Mouse (Mus musculus) G1E (cell line): ENCODE measurements around the gene Atp5g1. TPM values are rescaled to one million over a fixed set of nuclear protein-coding genes. Genes with fewer than 3 reads are reported as not detected.
"Not testable (repeated sequence)": the region's sequence is repeated elsewhere in the genome, so short reads cannot be mapped to it uniquely, and the experiment has no call there.

Source experiments
- ATAC-seq: 2 replicates; pipeline ENCODE4 v1.8.0; 2016; ENCODE audit warnings: mild to moderate bottlenecking; ENCODE audit not compliant: insufficient number of reproducible peaks, poor library complexity, low FRiP score, severe bottlenecking; ENCODE audit errors: extremely low read depth
- DNase-seq: peaks from one replicate; pipeline ENCODE4 v3.0.0; 2012; ENCODE audit warnings: low spot score
- H3K27me3 ChIP-seq: 2 replicates; pipeline ENCODE4 v1.6.1; 2012; ENCODE audit warnings: mild to moderate bottlenecking, low read length, inconsistent platforms; ENCODE audit not compliant: insufficient read depth
- H3K36me3 ChIP-seq: replicated peaks from 2 replicates; pipeline ENCODE3; 2012; ENCODE audit warnings: mild to moderate bottlenecking, inconsistent platforms
- H3K4me1 ChIP-seq: 2 replicates; pipeline ENCODE4 v1.6.1; 2012; ENCODE audit warnings: low read depth, low read length, inconsistent platforms, mixed read lengths; ENCODE audit not compliant: insufficient read depth
- H3K4me3 ChIP-seq: 2 replicates; pipeline ENCODE4 v1.5.1; 2012; ENCODE audit warnings: low read depth, mild to moderate bottlenecking, inconsistent platforms, low read length, moderate library complexity, mixed read lengths
- H3K9me3 ChIP-seq: replicated peaks from 2 replicates; pipeline ENCODE4 v1.6.1; 2012; ENCODE audit warnings: inconsistent platforms
- CTCF ChIP-seq: IDR thresholded peaks from 2 replicates; pipeline ENCODE4 v1.5.1; 2012; ENCODE audit warnings: low read depth, low read length, inconsistent platforms, mixed read lengths
- GATA1 ChIP-seq: IDR thresholded peaks from 2 replicates; pipeline ENCODE4 v1.6.1; 2012; ENCODE audit warnings: borderline replicate concordance, low read length, inconsistent platforms, mixed read lengths
- GATA2 ChIP-seq: IDR thresholded peaks from 2 replicates; pipeline ENCODE4 v1.6.1; 2012; ENCODE audit warnings: low read depth, low read length, inconsistent platforms, borderline replicate concordance
- POLR2AphosphoS5 ChIP-seq: IDR thresholded peaks from 2 replicates; pipeline ENCODE4 v1.6.1; 2012; ENCODE audit warnings: low read depth, low read length, inconsistent platforms; ENCODE audit not compliant: insufficient replicate concordance
- TAL1 ChIP-seq: conservative IDR thresholded peaks from 2 replicates; pipeline ENCODE4 v1.6.1; 2012; ENCODE audit warnings: low read depth, low read length, inconsistent platforms, mixed read lengths
- polyA plus RNA-seq: library from polyadenylated mRNA; stranded (reverse); fragments of >175 nt; gene quantifications from 2 replicates; pipeline ENCODE4 v1.2.3, GENCODE M21; 2012
- total RNA-seq, 2 experiments: library from RNA; stranded (forward) in 1 of 2; stranded (reverse) in 1 of 2; fragments of 200-1000 nt in 1 of 2; fragments of >200 nt in 1 of 2; fragmentation: Nextera tagmentation in 1 of 2; gene quantifications; 2 replicates each; pipeline ENCODE4 v1.2.3; 2014 to 2017

Atp5g1 gene
- total RNA-seq (2014; fragmentation: Nextera tagmentation) (304 and 320 TPM in 2 replicates), total RNA-seq (2017) (108 and 129 TPM in 2 replicates), polyA plus RNA-seq (196 and 385 TPM in 2 replicates)

DNA sequence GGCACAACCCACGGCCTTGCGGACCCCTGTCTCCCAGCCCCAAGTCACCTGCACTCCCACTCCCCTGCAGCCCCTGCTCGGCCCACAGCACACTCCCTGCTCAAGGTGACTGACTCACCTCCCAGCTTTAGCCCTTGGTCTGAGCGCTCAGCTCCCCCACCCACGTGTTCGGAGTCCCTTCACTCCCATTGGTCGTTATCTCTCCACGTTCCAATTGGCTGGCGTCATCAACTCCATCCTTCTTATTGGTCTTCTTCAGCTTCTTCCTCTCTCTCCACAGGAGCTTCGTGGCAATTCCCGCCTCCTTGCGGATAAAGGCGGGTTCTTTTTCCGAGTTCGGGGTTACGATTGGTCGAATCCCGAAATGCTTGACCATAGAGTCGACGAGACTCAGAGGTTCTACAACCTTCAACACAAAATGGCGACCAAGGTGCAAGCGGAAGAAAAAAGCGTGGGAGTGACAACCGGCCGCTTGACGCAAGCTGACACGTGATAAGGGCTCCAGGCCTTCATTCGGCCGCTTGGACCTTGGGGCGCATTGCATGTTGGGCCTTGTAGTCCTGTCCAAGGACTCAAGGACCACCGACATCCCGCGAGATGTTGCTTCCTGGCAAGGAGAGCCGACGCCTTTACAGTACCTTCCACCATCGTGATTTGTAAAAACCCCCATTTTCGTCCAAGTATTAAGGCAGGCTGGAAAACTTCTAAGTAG, at the start of gene Atp5g1:
TSS of gene Atp5g1 (minus strand) at position 162 of the 712 bp plus-strand sequence.
- Histone ChIP-seq H3K36me3 (peaks cover 33% of the 10 kb centered on the region), H3K9me3 (no peaks in the 10 kb centered on the region), H3K4me3 (peak within 1 kb of the TSS; percentile 90), H3K27me3 (peaks cover 1% of the 10 kb centered on the region; the same call in 1 of the 2 replicates), H3K4me1 (peaks cover 44% of the 10 kb centered on the region)
- ATAC-seq = peak; percentile 94
- TF ChIP-seq POLR2AphosphoS5 (0 out of 2 replicates have a peak, but pooled peaks have one; percentile 63), GATA1 (no peak)
- peak; percentile 88 for DNase-seq

DNA sequence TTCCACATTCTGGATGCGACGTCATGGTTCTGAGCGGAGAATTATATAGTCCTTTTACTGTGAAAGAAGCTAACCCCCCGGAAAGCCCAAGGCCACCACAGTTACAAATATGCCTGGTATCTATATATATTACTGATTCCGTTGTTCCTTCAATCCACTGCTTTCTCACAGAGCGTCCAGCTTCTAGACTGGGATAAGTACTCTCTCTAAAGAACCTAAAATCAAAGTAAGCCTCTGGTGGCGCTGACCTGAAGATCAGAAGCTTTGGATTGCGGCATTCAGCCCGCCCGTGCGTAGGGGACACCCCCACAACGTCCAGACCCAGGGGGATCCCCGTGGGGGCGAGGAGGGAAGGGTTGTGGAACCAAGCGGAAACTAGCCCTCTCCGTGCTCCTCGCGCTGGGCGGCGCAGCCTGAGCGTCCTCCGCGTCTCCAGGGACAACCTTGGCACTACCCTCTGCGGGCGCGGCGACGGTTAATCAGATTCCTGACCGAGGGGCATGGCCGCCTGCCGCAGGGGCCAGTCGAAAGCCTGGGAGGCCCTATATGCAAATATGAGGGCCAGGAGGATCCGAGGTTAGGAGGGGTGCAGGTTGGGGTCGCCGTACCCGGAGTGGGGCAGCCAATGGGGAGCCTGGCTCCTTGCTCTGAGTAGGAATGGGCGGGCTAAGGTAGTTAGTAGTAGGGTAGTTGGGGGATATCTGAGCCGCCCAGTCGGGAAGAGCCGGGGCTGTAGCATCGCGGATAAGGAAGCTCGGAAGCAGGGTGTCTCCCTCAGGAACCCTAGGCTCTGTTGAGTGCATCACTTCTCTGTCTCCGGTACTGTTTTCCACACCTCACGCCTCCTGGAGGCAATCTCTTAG, 48.8 kb upstream of the Atp5g1 start:
- no peak for ATAC-seq
- no peak for TF ChIP-seq POLR2AphosphoS5
- TF ChIP-seq GATA2 = no peak
- peaks cover 6% of the 10 kb centered on the region for H3K4me1 ChIP-seq
- no peaks in the 10 kb centered on the region for H3K9me3 ChIP-seq
- H3K4me3 ChIP-seq = no peak overlapping the region
- no peaks in the 10 kb centered on the region for H3K36me3 ChIP-seq
- DNase-seq = no peak
- H3K27me3 ChIP-seq = peaks cover 42% of the 10 kb centered on the region

DNA sequence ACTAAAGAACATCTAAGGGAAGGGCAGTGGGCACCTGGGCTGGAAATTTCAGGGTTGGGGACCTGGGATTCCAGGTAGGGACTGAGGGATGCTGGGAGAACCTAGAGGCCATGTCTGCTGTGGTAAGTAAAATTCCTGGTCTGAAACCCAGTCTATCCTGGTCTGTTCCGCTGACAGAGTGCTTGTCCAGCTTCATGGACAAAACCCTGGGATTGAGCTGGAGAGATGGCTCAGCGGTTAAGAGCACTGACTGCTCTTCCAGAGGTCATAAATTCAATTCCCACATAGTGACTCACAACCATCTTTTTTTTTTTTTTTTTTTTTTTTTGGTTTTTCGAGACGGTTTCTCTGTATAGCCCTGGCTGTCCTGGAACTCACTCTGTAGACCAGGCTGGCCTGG, 47.3 kb upstream of the Atp5g1 start:
- peaks cover 42% of the 10 kb centered on the region for H3K27me3 ChIP-seq
- ATAC-seq, DNase-seq: not testable (repeated sequence)

GRCm38 (mm10) chr11:96119401-96119800, 43.9 kb upstream of the Atp5g1 start:
- DNase-seq = no peak
- H3K9me3 ChIP-seq = no peaks in the 10 kb centered on the region
- TF ChIP-seq POLR2AphosphoS5 (no peak), GATA1 (no peak), TAL1 (no peak), CTCF (no peak), GATA2 (no peak)
- peaks cover 6% of the 10 kb centered on the region for H3K4me1 ChIP-seq
- no peak overlapping the region for H3K4me3 ChIP-seq
- peaks cover 28% of the 10 kb centered on the region for H3K27me3 ChIP-seq
- no peak for ATAC-seq
- no peaks in the 10 kb centered on the region for H3K36me3 ChIP-seq

More for the DNA sequence above, 47.3 kb upstream of the Atp5g1 start:
- not testable (repeated sequence) for H3K36me3 ChIP-seq, H3K9me3 ChIP-seq, H3K4me1 ChIP-seq, H3K4me3 ChIP-seq

DNA sequence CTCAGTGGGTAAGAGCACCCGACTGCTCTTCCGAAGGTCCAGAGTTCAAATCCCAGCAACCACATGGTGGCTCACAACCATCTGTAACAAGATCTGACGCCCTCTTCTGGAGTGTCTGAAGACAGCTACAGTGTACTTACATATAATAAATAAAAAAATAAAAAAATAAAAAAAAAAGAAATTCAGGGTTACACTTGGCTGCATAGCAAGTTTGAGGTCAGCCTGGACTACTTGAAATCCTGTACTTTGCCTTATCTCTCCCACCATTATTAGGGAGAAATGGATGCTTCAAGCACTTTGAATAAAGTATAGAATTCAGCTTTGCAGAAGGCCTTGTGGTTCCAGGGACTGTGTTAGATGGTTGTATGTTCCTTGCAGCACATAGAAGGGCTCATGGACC, 41.5 kb upstream of the Atp5g1 start:
- not testable (repeated sequence) for ATAC-seq, DNase-seq

GRCm38 (mm10) chr11:96116116-96116515, 40.6 kb upstream of the Atp5g1 start:
- Histone ChIP-seq H3K4me3 (no peak overlapping the region), H3K36me3 (no peaks in the 10 kb centered on the region), H3K9me3 (no peaks in the 10 kb centered on the region), H3K27me3 (peaks cover 14% of the 10 kb centered on the region), H3K4me1 (peaks cover 3% of the 10 kb centered on the region)
- DNase-seq = no peak
- no peak for TF ChIP-seq POLR2AphosphoS5
- ATAC-seq = no peak

More for the DNA sequence above, 41.5 kb upstream of the Atp5g1 start:
- not testable (repeated sequence) for H3K36me3 ChIP-seq, H3K9me3 ChIP-seq, H3K4me3 ChIP-seq, H3K4me1 ChIP-seq
- peaks cover 14% of the 10 kb centered on the region for H3K27me3 ChIP-seq

- Histone ChIP-seq H3K4me3 (no peak overlapping the region), H3K36me3 (no peaks in the 10 kb centered on the region), H3K27me3 (peaks cover 13% of the 10 kb centered on the region), H3K9me3 (no peaks in the 10 kb centered on the region), H3K4me1 (peaks cover 3% of the 10 kb centered on the region)
- ATAC-seq = no peak
- DNase-seq = no peak
- no peak for TF ChIP-seq CTCF
- no peak for TF ChIP-seq GATA2
- no peak for TF ChIP-seq GATA1
- no peak for TF ChIP-seq POLR2AphosphoS5
- TF ChIP-seq TAL1 = no peak
Measured at GRCm38 (mm10) chr11:96115416-96115815, 39.9 kb upstream of the Atp5g1 start.
